Mouse (Mus musculus): ENCODE data around the gene Zbtb42.

Zbtb42 gene

GRCm38 (mm10) chr12:112723445-112723844, 44.8 kb downstream of the Zbtb42 start:
- intact Hi-C loops (cut with DNase I), result no loop called here

DNA sequence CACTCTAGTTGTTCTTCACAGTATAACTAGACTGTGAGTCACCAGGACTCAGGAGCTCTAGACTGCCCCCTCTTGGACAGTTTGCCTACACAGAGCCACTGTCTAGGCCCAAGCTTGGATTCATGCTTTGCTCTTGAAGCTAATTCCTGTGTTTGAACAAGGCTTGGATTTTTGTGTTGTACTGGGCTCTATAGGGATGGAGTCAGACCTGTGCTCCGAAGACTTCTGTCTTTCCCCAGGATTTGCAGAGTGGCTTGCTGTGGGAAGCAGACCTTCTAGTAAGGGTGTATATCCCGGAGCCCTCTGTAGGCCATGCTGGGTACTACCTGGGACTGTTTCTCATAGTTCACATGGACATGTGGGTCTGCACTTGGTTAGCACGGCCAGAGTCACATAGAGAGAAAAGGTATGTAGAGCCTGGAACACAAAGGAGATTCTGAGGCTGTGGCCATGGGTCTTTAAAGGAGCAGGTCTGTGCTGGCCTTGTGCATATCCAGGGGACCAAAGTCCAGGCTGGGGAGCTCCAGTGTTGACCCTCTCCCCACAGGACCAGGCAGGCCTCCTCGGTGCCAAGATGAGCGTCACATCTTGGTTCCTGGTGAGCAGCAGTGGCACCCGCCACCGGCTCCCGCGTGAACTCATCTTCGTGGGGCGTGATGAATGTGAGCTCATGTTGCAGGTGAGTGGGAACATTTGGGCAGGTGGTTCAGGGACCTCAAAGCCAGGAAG, 45.6 kb downstream of the Zbtb42 start:
- intact Hi-C loops (cut with DNase I), result no loop called here

DNA sequence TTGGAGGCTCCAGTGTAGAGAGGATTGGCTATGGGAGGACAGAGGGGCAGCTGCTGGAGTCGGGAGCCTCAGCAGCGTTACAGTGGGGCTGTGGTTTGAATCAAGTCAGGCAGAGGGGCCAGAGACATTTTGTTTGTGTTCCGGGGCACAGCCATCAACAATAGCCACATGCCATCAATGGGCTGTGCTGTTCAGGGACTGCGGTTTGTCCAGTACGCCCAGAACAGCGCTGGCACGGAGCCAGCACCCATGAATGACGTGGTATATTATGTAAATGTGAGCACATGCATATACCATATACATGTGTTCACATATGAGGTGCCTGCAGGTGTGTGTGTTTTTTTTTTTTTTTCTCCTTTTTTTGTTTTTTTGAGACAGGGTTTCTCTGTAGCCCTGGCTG, 49.2 kb downstream of the Zbtb42 start:
- intact Hi-C loops (cut with DNase I), result no loop called here

DNA sequence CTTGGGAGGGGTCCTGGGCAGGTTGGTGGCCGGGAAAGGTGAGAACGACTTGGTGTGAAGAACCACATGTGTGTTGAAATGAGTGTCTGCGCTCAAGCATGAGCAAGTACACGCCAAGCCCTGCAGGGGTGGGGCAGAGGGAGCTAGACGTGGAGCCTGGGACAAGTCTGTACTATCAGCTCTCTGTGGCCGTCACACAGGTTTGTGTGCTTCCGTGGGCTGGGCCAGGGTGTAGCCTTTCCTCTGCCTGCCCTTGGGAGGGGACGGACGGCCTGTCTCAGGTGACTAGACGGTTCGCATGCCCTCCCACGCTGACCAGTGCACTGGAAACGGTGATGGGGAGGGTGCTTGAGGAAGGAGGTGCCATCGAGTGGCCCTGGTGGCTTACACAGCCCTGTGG, 52.2 kb downstream of the Zbtb42 start:
- intact Hi-C loops (cut with DNase I), result no loop called here

Small RNAs within 50 kb of the gene (microRNA-seq; reads per million reads assigned to microRNA genes)
- 0.46 to 1.9 reads per million in 2 experiments for gene Mir6939
